ENCODE assay signal across 8 mouse cellular contexts in the genomic region with DNA sequence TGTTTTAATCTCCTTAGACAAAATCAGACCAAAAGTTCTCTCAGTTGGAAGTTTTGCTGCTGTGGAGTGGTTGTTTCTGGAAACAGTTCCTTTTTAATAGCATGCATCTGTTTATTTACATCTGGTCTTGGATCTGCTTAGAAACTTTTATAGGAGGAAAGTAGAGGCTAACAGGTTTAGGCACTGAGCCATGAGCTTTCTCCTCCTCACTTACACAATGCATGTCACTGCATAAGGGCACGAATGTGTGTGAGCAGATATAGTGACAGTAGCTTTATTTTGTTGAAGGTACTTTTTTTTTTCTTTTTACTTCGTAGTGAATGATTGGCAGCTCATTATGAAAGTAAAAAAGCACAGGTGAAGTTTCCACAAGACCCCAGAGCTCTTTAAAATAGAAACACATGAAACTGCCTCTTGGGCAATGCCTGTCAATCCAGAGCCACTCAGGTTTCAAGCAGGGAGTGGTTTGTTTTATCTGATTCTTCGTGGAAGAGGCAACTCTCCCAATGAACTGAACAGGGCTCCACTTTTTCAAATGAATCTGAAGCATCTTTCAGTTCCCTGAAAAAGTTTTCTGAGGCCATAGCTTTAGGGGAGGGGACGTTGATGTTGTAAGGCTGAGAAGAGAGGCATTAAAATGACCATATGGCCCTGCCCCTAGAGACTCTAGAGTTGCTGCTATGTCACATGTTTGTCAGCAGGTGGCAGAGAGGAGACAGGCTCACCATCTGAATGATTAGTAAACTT.
DNase-seq lines count a peak whose midpoint lies in the region; ATAC-seq and TF ChIP-seq lines count a peak whose summit lies in the region.

No protein-coding gene starts in this region.

- no peaks in the 10 kb centered on the region for H3K4me1 ChIP-seq in cerebellum, adult 2 months (ENCODE audit: control insufficient read depth, insufficient read depth, low read length)
- H3K4me1 ChIP-seq in intestine, postnatal 0 days (replicated peaks; ENCODE audit: control insufficient read depth, insufficient read depth, low read length) = no peaks in the 10 kb centered on the region

- H3K9me3 ChIP-seq in intestine, postnatal 0 days (ENCODE audit: control insufficient read depth) = no peaks in the 10 kb centered on the region

- WGBS in cerebellum, adult 2 months = 52% methylated on average over 4 of the region's 4 CpGs
- 18% methylated on average over 4 of the region's 4 CpGs for WGBS in intestine, postnatal 0 days

- peak; percentile 65 for TF ChIP-seq CTCF in cerebellum, adult 2 months (IDR thresholded peaks at IDR 0.05; ENCODE audit: borderline replicate concordance, insufficient read depth, low read depth, low read length)
- TF ChIP-seq CTCF in intestine, postnatal 0 days (IDR thresholded peaks at IDR 0.05; ENCODE audit: low read depth) = peak; percentile 82

- no peak overlapping the region for H3K27ac ChIP-seq in cerebellum, adult 2 months (ENCODE audit: insufficient read depth, low read length)
- H3K27ac ChIP-seq in intestine, postnatal 0 days (ENCODE audit: low read depth, low read length) = no peak overlapping the region

- peak in 1 of 2 experiments; percentile 17 for DNase-seq in cerebellum, adult 2 months
- no peak for DNase-seq in cerebellum, adult 11-12 months
- DNase-seq in 416B (ENCODE audit: low read depth) = peak; percentile 71
- peak; percentile 71 for DNase-seq in embryo, embryonic 10.5 days (ENCODE audit: low spot score)
- DNase-seq in urinary bladder, postnatal 25 days (ENCODE audit: low spot score) = no peak
- DNase-seq in spleen, postnatal 14 days (ENCODE audit: low spot score in 2 of 2) = no peak

- ATAC-seq in intestine, postnatal 0 days = peak; percentile 78
- peak; percentile 87 for ATAC-seq in megakaryocyte-erythroid progenitor cell, adult 5-6 weeks (replicated peaks; ENCODE audit: low FRiP score, low TSS enrichment, poor library complexity, severe bottlenecking)

- no peak overlapping the region for H3K4me3 ChIP-seq in cerebellum, adult 2 months (replicated peaks; ENCODE audit: insufficient read depth, low read depth, low read length)
- H3K4me3 ChIP-seq in intestine, postnatal 0 days (ENCODE audit: low read depth, low read length) = no peak overlapping the region

- TF ChIP-seq POLR2A in cerebellum, adult 2 months (IDR thresholded peaks at IDR 0.05; ENCODE audit: borderline replicate concordance, insufficient read depth, low read length) = no peak

- H3K36me3 ChIP-seq in intestine, postnatal 0 days (ENCODE audit: control insufficient read depth, insufficient read depth) = no peaks in the 10 kb centered on the region

- no peak overlapping the region for H3K9ac ChIP-seq in intestine, postnatal 0 days (ENCODE audit: low read depth, low read length)

- H3K4me2 ChIP-seq in intestine, postnatal 0 days (replicated peaks; ENCODE audit: low read depth) = peak overlapping the region; percentile 44

- no peaks in the 10 kb centered on the region for H3K27me3 ChIP-seq in cerebellum, adult 2 months (ENCODE audit: control insufficient read depth, insufficient read depth, low read length)
- no peaks in the 10 kb centered on the region for H3K27me3 ChIP-seq in intestine, postnatal 0 days (replicated peaks; ENCODE audit: control insufficient read depth, insufficient read depth, low read length)

Comparison
In these comparisons a context has a peak if more than half of its experiments do, and no peak if none do; other contexts are left out.
1. DNase-seq: peak in 416B (single experiment) and embryo, embryonic 10.5 days (single experiment); none in cerebellum, adult 11-12 months (single experiment), urinary bladder, postnatal 25 days (single experiment) and spleen, postnatal 14 days (0 of 2).